Mouse (Mus musculus): ENCODE measurements around the gene Klf15. TPM values are rescaled to one million over a fixed set of nuclear protein-coding genes. Genes with fewer than 3 reads are reported as not detected.

The Klf15 gene
- polyA plus RNA-seq, 1 experiment from 2014 or later, result 10.9 TPM

DNA sequence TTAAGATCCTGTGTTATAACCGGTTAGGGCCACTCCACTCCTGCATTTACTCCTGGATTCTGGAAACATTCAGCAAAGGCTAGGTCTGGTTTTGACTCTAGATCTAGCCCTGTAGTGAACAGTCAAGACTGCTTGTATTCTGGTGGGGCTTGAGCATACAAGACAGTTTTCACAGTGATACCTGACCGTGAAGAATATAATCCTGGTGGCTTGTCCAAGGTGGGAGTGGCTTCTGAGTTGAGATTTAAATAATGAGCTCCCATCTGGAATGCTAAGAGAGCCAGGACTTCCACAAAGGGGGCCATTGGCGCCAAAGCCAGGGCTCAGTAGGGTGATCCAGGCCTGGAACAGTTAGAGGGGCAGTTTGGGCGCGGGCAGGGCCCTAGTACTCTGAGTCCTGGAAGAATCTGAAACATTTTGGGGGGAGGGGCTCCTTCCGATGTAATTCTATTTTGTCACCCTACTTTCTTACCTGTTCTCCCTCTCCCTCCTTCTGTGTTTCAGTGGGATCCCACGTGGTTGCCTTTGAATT is 1.6 kb downstream of the Klf15 start:
- DNase-seq (ENCODE audit: low spot score), result no peak

DNA sequence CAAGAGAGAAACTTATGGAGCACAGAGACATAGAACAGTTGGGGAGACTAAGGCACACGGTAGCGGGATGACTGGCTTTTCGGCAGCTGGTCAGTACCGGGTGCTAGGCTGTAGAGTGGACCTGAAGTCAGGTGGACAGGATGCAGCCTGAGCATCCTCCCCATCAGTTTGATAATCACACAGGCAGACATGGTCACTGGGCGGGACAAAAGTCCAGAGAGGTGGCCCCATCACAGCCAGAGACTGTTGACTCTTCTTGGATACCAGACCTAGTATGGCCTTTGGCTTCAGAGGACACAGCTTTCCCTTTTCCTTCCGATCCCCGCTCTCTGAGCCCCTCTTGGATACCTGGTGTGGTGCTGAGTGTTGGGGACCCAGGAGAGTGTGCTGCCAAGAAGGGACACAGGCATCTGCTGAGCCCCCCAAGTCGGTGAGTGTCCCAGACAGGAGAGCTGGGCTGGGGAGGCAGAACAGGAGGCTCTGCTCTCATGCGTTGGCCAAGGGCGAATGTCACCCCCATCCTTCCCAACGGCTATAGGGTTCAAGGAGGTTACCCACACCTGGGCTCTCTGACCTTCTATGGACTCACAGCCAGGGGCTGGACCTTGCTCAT is 2.8 kb downstream of the Klf15 start:
- no peak for DNase-seq (ENCODE audit: low spot score)

DNA sequence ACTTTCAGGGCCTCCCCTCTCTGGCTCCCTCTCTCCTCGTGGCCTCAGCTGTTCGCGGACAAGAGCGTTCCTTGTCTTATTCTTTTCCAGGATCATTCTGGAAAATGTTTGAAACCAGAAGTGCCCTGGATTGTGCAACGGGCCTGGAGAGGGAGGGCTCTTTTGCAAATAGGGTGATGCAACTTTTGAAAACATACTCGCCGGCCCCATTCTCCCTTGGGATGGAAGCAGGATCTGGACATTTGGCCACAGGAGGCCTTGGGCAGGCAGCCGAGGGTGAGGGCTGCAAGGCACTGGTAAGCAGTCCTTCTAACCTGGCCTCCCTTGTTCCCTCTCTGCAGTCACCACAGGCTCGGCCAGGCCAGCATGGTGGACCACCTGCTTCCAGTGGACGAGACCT is 3.7 kb downstream of the Klf15 start:
- DNase-seq (ENCODE audit: low spot score), result no peak

DNA sequence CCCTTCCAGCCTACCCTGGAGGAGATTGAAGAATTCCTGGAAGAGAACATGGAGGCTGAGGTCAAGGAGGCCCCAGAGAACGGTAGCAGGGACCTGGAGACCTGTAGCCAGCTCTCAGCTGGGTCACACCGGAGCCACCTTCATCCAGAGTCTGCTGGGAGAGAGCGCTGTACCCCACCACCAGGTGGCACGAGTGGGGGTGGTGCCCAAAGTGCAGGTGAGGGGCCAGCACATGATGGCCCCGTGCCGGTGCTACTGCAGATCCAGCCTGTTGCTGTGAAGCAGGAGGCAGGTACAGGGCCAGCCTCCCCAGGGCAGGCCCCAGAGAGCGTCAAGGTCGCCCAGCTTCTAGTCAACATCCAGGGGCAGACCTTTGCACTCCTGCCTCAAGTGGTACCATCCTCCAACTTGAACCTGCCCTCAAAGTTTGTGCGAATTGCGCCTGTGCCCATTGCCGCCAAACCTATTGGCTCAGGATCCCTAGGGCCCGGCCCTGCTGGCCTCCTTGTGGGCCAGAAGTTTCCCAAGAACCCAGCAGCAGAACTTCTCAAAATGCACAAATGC is 4.6 kb downstream of the Klf15 start:
- no peak for DNase-seq (ENCODE audit: low spot score)

DNA sequence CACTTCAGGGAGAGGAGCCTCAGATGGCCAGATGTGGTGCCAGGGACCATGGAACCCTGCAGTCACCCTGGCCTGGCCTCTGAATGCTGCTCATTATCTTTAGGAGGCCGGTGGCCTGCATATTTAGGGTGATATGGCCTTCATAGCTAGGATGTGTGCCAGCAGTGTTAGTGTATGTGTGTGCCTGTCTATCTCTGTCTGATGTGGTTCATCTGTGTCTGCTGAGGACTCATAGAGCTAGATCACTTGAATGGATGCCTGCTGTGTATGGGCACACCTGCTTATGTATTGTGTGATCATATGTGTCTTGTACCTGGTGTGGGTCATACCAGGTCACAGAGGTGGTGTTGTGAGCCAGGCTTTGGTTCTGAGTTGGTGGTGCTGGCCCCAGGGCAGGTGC is 5.8 kb downstream of the Klf15 start:
- no peak for DNase-seq (ENCODE audit: low spot score)

DNA sequence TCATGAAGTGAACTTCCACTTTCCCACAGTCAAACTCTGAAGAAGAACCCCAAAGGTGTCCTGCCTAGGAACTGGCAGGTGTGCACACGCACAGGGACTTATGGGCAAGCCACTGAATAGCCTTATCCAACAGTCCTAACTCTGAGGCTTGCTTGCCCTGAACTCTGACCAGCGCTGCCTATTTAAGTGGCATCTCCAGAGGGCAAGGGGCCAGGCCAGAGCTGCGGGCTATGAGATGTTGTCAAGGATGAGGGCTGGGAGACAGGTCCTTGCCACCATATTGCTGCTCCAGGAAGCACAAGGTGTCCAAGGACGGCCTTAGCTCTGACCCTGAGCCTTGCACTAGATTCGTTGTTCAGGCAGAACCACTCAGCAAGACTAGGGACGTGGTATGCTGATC is 6.7 kb downstream of the Klf15 start:
- no peak for DNase-seq (ENCODE audit: low spot score)

DNA sequence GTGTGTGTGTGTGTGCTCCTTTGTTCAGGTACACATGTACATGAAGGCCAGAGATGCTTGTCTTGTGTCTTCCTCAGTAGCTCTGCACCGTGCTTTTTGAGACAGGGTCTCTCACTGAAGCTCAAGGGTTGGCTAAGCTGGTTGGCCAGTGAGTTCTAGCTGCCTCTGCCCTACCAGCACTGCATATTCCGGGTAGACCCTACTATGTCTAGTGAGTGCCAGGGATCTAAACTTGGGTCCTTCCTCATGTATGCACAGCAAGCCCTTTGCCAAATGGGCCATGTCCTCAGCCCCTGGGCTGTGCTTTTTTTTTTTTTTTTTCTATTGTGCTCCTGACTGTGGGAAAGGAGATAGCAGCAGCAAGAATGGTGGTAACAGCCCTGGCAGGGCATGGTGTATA is 7.9 kb downstream of the Klf15 start:
- DNase-seq (ENCODE audit: low spot score), result no peak

DNA sequence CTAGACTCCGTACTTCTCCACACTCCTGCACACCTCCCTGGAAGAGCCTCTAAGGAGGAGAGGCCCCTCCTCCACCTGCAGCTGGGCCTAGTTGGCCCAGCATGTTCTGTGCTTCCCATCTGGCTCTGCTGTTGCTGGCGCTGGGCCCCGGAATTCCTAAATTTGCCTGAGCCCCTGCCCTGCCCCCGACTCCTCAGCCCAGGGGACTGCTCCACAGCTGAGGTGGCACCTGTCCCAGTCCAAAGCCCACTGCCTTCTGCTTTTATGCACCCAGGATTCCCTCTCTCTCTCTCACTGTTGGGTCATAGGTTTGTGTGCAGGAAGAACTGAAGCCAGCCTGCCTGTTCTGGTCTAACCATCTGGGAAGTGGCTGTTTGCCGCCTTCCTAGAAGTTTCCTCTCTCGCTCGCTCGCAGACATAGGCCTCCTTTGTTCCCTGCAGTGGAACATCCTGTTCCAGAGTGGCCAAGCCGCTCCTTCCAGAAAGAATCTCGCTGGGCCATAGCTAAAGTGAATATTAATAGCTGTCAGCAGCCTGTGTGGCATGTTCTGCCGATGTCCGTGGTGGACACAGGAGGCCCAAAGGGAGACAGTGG is 8.7 kb downstream of the Klf15 start:
- DNase-seq (ENCODE audit: low spot score), result no peak

DNA sequence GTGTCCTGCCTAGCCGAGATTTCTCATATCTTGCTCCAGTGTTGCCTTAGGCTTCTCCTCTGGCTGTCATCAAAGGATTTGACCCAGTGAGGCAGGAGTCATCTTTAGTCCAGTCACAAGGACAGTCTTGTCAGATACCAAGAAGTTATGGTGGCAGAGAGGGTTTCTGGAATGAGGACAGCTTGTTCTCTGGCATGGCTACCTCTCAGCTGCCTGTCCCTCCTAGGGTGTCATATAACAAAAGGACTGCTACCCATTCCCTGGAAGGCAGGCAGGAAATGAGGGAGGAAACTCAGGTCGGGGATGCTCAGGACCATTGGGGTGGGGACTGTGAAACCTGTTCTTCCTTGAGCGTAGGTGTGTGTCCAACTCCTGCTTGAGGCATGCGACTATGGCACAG is 9.7 kb downstream of the Klf15 start:
- DNase-seq (ENCODE audit: low spot score), result no peak

DNA sequence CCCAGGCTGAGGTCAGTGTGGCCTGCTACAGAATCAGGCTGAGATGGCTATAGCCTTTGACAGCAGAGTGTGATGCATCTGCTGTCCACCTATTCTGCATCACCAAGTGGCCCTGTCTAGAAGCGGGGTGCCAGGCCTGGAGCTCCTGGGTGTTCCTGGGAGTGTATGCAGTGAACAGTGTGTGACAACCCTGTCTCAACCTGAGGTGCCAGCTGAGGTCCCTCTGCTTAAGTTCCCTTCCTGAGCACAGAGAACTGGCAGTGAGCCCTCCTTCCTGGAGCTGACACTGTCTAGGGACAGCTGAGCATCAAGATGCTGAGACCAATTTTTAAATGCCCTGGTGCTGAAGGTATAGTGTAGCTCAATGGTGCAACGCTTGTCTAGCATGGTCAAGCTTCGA is 10.3 kb downstream of the Klf15 start:
- no peak for DNase-seq (ENCODE audit: low spot score)

DNA sequence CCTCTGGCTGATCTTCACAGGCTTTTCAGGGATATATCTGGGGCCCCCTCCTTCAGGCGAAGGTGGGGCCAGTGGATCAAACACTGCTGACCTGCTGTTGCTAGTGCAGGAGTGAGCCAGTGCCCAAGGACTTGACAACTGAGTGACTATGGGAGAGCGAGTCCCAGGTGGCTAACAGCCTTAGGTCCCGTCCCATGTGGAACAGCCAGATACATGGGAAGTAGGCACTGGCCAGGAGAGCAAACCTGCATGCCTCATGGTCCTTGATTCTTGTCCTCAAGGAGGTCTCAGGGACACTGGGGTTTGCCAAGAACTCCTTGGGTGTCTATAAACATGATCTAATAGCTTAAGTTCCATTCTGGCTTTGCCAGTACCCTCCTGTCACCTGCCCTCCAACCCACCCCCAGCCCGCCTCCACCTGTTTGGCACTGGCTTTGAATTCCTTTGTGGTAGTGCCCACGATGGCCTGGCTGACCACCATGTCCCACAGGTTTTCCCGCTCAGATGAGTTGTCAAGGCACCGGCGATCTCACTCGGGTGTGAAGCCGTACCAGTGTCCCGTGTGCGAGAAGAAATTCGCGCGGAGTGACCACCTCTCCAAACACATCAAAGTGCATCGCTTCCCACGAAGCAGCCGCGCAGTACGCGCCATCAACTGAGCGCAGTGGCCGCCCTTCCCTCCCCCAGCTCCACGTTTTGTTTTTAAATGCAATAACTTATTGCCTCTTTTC is 11.4 kb downstream of the Klf15 start:
- DNase-seq (ENCODE audit: low spot score), result no peak

DNA sequence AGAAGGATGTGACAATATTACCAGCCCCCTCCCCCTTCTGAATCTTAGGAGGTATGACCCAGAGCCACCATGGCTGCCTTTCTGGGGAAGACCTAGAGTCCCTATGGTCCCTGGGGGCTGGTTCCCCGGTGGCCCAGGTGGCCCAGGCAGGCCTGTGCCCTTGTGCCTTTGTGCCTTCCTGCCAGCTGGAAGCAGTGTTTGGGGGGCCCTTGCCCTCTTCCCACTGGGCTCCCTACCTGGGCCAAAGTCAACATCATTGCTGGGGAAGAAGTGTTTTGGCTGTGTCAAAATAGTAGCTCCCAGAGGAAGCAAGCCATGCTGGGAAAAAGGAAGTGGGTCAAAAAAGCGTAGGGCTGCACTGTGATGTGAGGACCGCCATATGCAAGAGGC is 12.0 kb downstream of the Klf15 start:
- no peak for DNase-seq (ENCODE audit: low spot score)

DNA sequence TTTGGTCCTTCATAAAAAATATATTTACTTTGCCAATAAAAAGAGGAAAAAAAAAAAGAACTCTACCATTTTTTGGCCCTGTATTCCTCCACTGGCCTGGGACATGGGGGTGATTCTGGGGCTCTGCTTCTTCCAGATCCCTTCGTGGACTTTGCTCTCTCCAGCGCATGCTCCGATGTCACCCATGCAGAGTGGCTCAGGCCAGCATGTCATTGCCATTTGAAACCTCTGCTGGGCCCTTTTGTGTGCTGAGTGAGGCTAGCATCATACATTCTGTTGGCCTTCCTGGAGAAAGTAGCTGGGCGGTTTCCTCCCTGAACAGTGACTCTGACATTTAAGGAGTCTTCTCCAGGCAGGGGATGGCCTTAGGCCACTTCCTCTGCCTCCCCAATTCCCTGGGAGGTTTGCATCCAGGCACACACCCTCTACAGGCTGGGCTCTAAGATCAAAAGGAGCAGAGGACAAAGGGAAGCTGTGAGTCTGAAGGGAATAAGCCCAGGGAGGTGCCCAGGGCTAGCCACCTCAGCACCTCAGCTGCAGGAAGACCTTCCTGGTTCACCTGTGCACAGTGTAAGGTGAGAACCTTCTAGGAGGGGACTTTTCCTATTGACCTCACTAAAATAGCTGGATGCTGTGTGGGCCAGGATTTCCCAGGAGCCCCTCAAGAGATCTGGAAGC is 12.9 kb downstream of the Klf15 start:
- DNase-seq (ENCODE audit: low spot score), result no peak

DNA sequence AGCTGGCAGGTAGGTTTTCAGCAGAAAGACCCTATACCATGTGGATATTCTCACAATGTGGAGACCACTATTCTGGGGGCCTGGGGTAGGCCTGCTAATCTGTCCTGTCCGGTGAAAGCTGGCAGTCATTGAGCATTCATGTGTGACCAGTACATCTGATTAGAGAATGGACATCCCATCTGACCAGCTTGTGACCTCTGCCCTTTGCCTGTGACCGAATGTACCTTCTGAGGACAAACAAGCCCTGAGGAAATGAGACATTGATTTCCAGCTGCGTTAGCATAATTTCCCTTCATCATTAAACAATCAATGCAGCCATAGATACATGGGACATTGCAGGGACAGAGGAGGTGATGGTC is 13.5 kb downstream of the Klf15 start:
- DNase-seq (ENCODE audit: low spot score), result no peak

DNA sequence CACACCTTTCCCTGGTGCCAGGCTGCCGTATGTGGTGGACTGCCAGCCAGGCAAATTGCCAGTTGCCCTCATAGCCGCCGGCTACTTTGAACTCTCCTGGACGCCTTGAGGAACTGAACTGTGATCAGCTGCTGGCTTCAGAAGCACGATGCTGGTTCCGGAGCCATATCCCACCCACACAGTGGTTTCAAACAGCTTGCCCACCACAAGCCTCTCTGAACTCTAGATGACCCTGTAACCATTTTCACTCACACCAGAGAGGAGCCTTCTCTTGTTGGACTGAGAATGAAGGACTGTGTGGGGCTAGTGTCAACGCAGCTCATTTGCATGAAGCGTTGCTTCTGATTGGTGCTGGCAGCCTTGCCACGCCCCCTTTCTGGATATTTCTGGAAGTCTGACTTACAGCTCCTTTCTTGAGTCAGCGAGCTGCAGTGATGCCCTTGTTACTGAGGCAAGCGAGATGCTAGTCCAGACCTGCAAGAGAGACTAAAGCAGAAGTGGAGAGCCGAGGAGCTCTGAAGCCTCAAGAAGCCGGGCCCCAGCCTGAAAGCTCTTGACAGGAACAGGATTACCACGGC is 14.7 kb downstream of the Klf15 start:
- DNase-seq (ENCODE audit: low spot score), result no peak

DNA sequence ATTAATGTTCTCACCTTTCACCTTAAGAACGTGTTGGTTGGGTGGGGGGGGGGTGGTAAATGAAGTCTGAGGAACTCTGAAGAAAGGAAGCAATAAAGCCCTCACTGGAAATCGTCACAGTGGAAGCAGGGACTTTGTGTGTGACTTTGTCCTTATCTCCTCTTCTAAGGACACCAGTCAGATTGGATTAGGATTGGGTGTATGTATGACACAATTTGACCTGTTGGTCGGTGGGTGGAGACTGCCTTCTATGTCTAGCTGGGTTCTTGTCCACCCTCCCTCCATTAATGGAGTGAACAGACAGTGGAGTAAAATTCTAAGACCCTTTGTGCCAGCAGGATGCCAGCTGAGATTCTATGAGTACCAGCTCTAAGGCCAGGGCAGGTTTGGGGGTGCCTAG is 21.9 kb downstream of the Klf15 start:
- DNase-seq (ENCODE audit: low spot score), result no peak

DNA sequence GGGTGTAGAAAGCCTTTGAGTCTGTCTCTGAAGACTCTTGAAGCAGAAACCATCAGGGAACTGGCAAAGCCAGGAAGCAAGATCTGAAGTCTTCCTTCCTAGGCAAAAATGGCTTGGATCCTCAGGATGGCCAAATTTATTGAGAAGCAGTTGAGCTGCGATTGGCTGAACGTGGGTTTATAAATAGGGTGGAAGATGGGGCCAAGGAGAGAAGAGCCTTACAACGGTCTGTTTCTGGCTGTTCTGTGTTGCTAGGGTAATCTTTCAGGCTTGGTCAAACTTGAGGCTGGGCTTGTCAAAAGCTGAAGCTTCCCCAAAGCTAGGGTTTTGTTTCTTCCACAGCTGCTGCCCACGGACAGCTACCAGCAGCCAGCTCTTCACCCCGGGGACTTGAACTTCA is 22.5 kb downstream of the Klf15 start:
- DNase-seq (ENCODE audit: low spot score), result no peak

DNA sequence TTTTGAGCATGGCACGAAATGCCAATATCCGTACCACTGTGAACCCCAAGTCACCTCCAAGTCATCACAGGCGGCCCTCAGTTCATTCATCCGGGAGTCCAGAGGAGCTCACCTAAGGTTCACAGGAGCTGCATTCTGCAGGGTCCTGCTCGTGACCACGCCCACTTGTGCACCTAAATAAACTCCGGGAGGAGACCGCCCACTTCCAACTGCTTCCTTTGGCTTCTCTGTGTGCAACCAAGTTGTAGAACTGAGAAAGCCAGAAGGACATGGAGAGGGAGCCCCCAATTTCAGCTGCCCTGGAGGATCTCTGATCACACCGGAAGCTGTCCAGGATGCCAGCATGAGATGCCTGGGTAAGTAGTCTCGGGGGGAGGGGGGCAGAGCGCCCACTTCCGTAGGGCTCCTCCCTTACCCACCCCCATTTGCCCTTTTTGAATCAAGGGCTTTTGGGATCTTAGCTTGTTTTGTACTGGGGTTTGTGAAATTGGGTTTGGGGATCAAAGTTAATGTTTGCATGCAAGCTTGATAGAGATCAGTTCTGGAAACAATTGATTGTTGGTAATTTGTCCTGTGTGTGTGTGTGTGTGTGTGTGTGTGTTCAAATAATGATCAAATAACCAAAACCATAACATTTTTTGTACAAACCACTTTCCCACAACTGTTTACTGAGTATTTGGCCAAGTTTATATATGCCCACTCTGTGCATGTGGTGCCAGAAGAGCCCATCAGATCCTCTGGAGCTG is 24.0 kb downstream of the Klf15 start, which contains the start of gene Aldh1l1:
Gene Aldh1l1 (plus strand): TSS at position 252 of the 746 bp plus-strand sequence.
- DNase-seq (ENCODE audit: low spot score), result no peak

DNA sequence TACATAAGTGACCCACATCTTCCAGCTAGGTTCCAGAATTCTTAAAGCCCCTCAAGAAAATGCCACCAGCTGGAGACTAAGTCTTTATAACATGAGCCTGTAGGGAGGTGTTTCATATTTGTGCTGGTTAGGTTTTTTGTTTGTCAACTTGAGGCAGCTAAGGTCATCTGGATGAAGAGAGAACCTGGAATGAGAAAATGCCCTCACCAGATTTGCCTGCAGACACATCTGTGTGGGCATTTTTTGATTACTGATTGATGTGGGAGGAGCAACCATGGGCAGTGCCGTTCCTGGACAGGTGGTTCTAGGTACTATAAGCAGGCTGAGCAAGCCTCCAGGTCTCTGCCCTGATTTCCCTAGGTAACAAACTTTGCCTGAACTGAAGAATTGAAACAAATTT is 25.2 kb downstream of the Klf15 start:
- no peak for DNase-seq (ENCODE audit: low spot score)

DNA sequence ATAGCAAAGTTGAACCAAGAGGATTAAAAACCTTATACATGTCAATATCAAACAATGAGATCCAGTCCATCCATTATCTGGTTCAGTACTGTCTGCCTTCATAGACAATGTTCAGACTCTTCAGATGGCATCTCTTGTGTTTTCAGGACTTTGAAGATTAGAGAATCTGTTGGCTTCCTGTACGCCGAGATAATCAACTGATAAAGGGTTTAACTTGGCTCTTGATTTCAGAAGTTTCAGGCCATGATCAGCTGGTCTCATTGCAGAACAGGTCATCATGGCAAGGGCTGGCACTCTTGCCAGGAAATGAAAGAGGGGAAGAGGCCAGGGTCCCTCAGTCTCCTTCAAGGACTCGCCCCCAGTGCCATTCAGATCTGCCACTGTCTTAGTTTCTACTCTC is 27.2 kb downstream of the Klf15 start:
- no peak for DNase-seq (ENCODE audit: low spot score)

DNA sequence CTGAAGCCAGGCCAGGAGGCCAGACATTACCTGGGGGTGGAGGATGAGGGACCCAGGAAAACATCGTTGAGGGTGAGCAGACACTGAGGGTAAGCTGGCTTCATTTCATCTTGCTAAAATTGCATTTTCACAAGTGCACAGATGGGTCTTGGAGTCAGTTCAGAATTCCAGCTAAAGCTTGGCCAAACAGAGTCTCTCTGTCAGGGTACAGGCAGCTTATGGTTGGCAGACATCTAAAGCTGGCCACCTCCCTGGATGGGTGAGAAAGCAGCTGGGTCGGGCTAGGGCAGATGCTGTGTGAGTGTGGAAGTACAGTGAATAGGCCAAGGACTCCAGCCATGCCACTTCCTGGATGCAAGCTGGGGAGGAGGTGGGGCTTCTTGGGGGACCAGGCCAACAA is 28.6 kb downstream of the Klf15 start:
- no peak for DNase-seq (ENCODE audit: low spot score)
